Mouse (Mus musculus) gonadal fat pad, adult 2 months (tissue): ENCODE data around the gene Sars. TPM values are rescaled to one million over a fixed set of nuclear protein-coding genes. Genes with fewer than 3 reads are reported as not detected.

Source experiments
- DNase-seq: peaks from one replicate; pipeline ENCODE4 v3.0.0-alpha.2; 2012; ENCODE audit warnings: low read depth
- polyA plus RNA-seq: library from polyadenylated mRNA; depleted of rRNA; stranded (reverse); fragments of >200 nt; gene quantifications from 2 replicates; pipeline ENCODE4 v1.2.3, GENCODE M21; 2012; rRNA removed

The Sars gene
- polyA plus RNA-seq, 1 experiment = 55.8 TPM

DNA sequence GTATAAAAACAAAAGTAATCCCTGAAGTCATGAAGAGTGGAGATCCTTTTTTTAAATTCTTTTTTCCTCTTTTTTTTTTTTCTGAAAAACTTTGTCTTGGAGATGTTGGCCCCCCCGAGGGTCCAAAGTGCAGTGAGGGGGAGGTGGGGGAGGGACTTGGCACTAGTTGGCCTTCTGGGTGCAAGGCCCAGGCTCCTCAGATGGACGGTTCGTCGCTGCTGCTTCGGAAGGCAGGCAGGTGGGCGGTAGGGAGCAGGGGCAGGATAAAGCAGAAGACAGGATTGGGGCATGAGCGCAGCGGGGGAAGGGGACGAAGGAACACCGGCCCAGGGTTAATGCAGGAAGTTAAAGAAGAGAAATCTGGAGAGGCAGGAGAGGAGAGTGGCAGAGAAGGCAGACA is 52.7 kb downstream of the Sars start:
- DNase-seq = no peak

- peak; percentile 88 for DNase-seq
Measured at GRCm38 (mm10) chr3:108389111-108389545, 55.9 kb downstream of the Sars start.

DNA sequence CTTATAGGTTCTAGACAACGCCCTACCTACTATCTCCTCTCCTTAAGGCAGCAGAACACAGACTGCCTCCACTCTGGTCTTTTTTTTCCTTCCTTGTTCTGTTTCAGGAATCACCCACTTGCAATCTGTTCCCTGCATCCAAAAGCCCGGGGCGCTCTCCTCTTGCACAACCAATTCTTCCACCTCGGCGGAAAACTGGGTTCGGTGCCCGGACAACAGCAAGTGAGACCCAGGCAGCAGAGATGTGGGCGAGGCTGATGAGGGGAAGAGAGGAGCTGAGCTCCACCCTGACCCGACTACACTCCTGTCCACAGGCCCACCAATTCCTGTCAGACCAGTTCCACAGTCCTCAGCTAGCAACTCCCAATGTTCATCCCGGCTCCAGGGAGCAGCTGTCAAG is 58.8 kb downstream of the Sars start:
- DNase-seq = peak; percentile 85

DNA sequence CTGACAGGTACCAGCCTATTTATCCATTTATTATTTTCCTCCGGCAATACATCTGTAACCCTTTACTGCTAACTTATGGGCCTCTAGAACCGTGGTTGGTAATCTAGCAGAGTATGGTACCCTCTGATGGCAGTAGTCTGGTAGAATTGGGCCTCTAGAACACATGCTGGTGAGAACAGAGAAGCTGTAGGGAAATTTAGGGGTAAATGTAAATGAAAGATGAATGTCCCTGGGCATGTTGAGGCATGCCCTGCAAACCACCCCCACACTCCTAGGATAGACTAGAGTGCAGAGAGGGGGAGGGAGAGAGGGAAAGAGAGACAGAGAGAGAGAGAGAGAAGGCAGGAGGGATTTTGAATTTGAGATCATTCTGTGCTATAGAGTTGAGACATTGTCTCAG is 60.6 kb downstream of the Sars start:
- no peak for DNase-seq

- DNase-seq = no peak
Measured at GRCm38 (mm10) chr3:108383485-108384354, 61.3 kb downstream of the Sars start, which contains the start of gene Psrc1. TSS of gene Psrc1 (plus strand) at chr3:108383839.

DNA sequence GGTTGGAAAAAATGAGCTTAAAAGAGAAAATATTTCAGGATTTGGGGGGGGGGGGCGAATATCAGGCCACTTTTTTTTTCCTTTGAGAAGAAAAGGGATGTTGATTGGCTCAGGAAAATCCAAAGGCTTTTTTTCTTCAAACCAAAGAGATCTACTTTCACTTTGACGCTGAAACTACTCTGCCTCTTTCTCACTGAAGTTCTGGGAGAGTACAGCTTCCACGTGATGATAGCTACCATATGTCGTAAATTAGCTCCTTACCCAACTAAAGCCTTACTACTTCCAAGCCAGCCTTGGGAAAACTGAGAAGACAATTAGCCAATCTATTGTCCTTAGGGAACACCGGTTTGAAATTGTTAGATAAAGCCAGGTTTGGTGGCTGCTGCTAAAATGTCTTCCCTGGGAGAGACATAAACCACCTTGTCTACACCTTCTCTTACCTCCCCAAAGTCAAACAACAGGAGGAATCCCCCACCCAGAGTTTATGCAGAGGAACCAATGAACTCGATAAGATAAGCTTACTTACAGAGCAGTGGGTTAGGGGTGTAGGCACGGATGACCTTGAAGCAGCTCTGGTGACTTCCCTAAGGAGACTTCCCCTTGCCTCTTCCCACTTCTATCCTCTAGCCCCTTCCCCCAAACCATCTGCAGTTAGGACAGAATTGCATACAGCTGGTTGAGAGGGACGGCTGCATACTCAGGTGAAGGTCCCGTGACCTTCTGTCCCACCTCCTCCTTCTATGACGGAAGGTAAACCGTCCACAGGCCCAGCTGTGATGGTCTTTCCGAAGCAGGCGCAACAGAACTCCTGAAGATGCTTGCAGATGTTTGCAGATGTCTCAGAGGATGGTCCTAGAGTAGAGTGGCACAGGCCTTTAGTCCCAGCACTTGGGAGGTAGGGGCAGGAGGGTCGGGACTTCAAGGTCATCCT is 62.8 kb downstream of the Sars start:
- DNase-seq = no peak

DNA sequence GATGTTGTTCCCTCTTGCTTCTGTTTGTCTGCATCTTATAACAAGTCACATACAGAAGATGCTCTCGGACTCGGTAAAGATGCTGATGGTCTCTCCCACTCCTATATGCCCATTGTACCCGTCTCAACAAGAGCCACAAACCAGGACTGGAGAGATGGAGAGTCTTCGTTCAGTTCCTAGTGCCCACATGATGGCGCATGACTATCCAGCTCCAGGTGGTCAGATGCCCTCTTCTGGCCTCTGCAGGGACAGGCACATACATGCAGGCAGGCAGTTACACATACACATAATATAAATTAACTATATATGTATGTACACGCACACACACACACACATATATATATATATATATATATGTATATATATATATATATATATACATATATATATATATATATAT is 64.3 kb downstream of the Sars start:
- no peak for DNase-seq

GRCm38 (mm10) chr3:108378875-108379663 is 65.9 kb downstream of the Sars start:
- no peak for DNase-seq

Other genes with a start within 250 kb of the Sars start
- gene Cyb561d1, start 244.0 kb downstream of the Sars start, polyA plus RNA-seq = 9.1 and 9.6 TPM in 2 replicates
- 6.8 and 7.8 TPM in 2 replicates for gene Atxn7l2, start 234.3 kb downstream of the Sars start, polyA plus RNA-seq
- gene Sypl2, start 218.6 kb downstream of the Sars start, polyA plus RNA-seq = 1.8 and 2.1 TPM in 2 replicates
- 63.6 and 79.8 TPM in 2 replicates for gene Psma5, start 188.3 kb downstream of the Sars start, polyA plus RNA-seq
- 273 and 331 TPM in 2 replicates for gene Sort1, start 161.1 kb downstream of the Sars start, polyA plus RNA-seq
- gene Mybphl, start 80.3 kb downstream of the Sars start, polyA plus RNA-seq = 0.15 TPM in 1 of 2 replicates, not detected in the other
- gene Psrc1, start 61.4 kb downstream of the Sars start, polyA plus RNA-seq = 1.2 and 1.5 TPM in 2 replicates
- 18.5 and 28.7 TPM in 2 replicates for gene Celsr2, start 29.7 kb downstream of the Sars start, polyA plus RNA-seq
- 2.5 and 4.4 TPM in 2 replicates for gene 1700013F07Rik, start 88.9 kb upstream of the Sars start, polyA plus RNA-seq
- gene 5330417C22Rik, start 91.3 kb upstream of the Sars start, polyA plus RNA-seq = 0.20 and 0.55 TPM in 2 replicates
- 8.1 and 14.6 TPM in 2 replicates for gene Tmem167b, start 117.3 kb upstream of the Sars start, polyA plus RNA-seq
- 6.2 and 6.6 TPM in 2 replicates for gene Taf13, start 126.5 kb upstream of the Sars start, polyA plus RNA-seq
- 8.6 and 8.8 TPM in 2 replicates for gene Wdr47, start 146.1 kb upstream of the Sars start, polyA plus RNA-seq
- 34.5 and 47.1 TPM in 2 replicates for gene Clcc1, start 208.7 kb upstream of the Sars start, polyA plus RNA-seq